Mouse (Mus musculus): Measurements from ENCODE around the gene Gss. TPM values are rescaled to one million over a fixed set of nuclear protein-coding genes. Genes with fewer than 3 reads are reported as not detected.

Gss gene
- total RNA-seq, 2 experiments from 2014 or later, result 7.4 to 8.3 TPM

DNA sequence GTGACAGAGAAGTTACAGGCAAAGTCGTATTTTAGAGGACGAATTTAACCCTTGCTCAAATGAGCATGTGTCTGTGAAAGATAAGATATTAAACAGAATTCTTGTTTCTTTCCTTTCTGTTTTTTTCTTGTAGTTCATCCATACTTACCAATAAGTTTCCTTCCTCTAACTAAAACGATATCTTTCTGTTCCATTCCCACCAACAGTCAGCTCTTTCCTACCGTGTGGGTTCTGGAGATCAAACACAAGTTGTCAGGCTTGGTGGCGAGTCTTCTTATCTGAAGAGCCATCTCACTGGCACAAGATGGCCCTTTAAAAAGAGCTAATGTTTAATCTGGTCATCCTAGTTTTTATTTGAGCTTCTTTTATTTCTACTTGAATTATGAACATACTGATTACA is 65.2 kb downstream of the Gss start:
- intact Hi-C loops (cut with DNase I; ENCODE audit: low total_unique reads), result no loop called here
- DNase-seq, result no peak

DNA sequence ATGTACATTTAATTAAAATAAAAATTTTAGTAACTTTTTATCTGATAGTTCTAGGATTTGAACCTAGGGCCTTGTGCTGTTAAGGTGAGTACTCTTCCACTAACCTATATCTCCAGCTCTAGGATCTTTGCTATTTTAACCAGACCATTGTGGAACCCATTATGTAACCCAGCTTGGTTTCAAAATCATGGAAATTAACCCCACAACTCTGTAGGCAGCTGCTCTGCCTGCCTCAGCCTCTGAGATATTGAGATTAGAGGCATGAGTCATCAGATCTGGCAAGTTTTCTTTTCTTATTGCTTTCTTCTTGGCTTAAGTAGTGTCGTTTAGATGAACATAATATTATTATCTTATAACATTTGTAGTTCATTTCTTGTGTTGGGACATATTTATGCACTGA is 68.2 kb downstream of the Gss start:
- DNase-seq, result no peak
- intact Hi-C loops (cut with DNase I; ENCODE audit: low total_unique reads), result no loop called here

DNA sequence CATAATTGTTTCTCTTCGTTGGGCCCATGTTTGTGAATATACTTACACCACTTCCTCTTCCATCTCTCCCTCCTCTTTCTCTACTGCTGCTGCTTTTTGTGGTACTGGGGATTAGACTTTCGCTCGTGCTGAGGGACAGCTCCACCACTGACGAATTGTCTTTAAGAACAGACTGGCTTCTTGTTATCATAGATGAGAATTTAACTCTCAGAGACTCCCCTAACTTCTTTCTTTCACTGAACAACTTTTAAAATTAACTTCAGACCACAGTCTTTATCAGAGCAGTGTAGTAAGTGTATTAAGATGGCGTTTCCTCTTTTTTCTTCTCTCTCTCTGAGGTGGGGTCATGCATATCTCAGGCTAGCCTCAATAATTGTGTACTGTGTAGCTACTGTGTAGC is 68.9 kb downstream of the Gss start:
- intact Hi-C loops (cut with DNase I; ENCODE audit: low total_unique reads), result no loop called here
- DNase-seq, result no peak

DNA sequence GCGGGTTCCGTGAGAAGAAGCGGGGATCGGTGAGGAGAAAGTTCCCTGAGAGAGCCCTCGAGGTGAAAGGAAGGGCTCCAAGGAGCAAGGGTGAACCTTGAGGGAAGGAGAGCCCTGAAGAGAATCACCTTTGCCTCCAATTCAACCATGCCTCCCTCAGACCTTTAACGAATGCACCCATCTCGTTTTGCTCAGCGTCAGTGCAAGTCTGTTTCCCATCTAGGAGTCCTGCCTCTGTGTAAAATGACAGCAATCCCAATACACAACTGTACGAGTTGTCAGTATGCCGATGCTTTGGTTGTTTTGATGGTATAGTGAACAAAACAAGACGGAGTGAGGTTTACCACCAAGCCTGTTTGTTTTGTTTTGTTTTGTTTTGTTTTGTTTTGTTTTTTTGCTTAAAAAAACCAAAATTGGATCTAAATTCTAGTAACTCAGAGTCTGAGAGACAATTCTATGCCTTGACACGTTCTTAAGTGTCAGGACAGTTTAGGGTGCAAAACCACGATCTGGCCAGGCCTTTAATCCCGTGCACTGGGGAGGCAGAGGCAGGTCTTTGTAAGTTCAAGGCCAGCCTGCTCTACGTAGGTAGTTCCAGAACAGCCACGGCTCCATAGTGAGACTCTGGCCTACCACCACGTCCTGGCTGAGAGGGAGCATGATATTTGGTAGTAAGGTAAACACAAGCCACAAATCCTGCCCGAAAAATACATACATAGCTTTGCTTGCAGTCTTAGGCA is 73.9 kb downstream of the Gss start:
- DNase-seq, result no peak
- intact Hi-C loops (cut with DNase I; ENCODE audit: low total_unique reads), result no loop called here

DNA sequence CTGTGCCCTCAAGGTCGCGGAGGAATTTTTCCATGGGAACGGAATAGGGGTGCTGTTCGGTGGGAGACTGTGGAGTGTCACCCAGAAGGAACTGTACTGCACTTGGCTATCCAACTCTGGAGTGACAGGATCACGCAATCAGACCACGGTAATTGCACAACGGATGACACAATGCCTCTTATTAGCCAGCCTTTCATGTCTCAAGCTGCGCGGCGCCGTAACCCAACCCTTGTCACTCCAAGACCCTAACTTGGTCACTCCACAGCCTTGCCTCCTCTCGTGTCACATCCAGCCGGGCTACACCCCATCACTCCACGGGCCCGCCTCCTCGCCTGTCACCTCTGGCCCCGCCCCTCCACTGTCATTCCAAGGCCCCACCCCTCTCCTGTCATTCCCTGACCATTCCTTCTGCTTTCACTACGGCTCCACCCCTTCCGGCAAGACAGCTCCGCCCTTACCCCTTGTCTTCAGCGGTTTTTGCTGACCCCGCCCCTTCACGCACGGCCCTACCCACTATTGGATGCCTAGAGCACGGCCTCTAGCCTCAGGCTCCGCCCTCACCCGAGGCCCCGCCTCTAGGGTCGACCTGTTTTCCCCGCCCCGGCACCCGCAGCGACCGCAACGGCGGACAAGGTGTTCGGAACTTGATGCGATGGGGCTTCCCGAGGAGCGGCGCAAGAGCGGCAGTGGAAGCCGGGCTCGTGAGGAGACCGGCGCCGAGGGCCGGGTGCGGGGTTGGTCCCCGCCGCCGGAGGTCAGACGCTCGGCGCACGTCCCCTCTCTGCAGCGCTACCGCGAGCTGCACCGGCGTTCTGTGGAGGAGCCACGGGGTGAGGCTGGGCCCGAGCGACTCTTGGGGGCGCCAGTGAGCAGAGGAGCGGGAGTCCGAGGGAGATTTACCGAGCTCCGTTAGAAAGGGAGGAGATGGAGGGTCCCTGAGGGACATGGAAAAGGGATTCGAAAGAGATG is 74.9 kb downstream of the Gss start, which contains the start of the genes Acss2 and Ggt7:
Acss2 (plus strand) TSS at position 494 of the 969 bp plus-strand sequence.
Ggt7 (minus strand) TSS at position 783 of the 969 bp plus-strand sequence.
- intact Hi-C loops (cut with DNase I; ENCODE audit: low total_unique reads), result loop anchor here (2.0 kb wide), 1 partner anchor 67 kb away; no protein-coding TSS in a partner anchor

DNA sequence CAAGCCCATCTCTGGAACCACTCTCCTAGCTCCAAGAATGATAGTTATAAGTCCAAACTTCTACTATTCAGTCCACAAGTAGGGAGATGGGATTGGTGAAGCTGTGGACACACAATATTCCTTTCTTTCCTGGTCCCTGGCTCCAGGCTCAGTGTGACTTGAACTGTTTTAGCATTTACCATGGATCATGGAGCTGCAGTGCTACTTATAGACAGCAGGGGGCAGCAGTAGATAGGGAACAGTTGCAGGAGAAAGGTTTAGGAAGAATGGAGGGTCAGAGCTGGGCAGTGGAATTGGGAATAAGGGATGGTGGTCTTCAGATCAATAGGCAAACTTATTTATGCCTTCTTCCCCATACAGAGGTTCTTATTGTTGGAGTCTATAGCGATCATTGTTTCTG is 76.7 kb downstream of the Gss start:
- DNase-seq, result peak; percentile 55
- intact Hi-C loops (cut with DNase I; ENCODE audit: low total_unique reads), result loop anchor here (2.0 kb wide), 2 partner anchors 69 to 105 kb away; no protein-coding TSS in a partner anchor

More for the DNA sequence above, 74.9 kb downstream of the Gss start, which contains the start of the genes Acss2 and Ggt7:
- DNase-seq, result peak; percentile 99

DNA sequence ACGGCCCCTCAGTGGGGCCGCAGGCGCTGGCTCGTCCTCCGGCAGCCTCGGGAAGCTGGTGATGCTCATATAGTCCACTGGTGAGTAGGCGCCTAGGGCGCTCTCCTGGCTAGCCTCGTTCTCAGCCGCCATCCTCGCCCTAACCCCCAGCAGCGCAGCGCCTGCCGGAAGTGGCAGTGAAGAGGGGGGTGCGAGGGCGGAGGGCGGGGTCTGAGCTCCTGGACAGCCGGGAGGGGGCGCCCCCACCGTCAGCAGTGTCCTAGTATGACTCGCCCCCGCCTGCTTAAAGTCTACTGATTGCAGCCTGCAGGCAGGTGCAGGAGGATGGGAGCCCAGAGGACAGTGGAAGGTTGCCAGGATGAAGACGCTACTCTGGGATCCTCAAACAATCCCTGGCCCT is 77.9 kb downstream of the Gss start:
- peak; percentile 78 for DNase-seq
- intact Hi-C loops (cut with DNase I; ENCODE audit: low total_unique reads), result loop anchor here (2.0 kb wide), 1 partner anchor 106 kb away; no protein-coding TSS in a partner anchor

DNA sequence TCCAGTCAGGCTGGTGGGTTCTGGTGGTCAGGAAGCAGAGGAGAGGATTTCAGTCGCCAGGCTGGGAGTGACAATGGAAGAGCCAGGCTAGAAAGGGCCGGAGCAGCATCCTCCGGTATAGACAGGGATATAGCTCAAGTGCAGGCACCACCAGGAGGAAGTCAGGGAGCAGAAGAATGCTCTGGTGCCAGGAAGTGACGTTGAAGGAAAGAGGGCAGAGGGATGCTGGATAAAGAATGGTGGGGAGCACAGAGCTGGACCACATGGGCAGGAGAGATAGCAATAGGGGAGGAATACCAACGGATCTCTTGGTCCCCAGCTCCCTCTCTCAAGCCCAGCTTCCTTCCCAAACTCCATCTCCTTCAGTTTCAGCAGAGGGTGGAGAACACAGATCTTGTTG is 79.1 kb downstream of the Gss start:
- no peak for DNase-seq
- intact Hi-C loops (cut with DNase I; ENCODE audit: low total_unique reads), result no loop called here

Small RNAs within 50 kb of the gene (microRNA-seq; reads per million reads assigned to microRNA genes)
- 383 to 465 reads per million in 2 experiments for gene Mir499

Other genes with a start within 250 kb of the Gss start
- gene Pigu, start 235.4 kb downstream of the Gss start, total RNA-seq (2021), result 10 to 100 TPM; 22.2 to 24.0 TPM
- 100 to 1,000 TPM; 286 to 325 TPM for gene Trp53inp2, start 211.8 kb downstream of the Gss start, total RNA-seq (2021)
- 10 to 100 TPM; 17.8 to 18.0 TPM for gene Ncoa6, start 118.9 kb downstream of the Gss start, total RNA-seq (2021)
- gene Acss2, start 74.9 kb downstream of the Gss start, total RNA-seq (2021), result 10 to 100 TPM; 26.6 to 31.3 TPM
- gene Ggt7, start 74.6 kb downstream of the Gss start, total RNA-seq (2021), result 1 to 10 TPM in 1 of 2 experiments, under 1 TPM in 1; 0.57 to 1.2 TPM
- gene Myh7b, start 18.4 kb upstream of the Gss start, total RNA-seq (2021), result 1 to 10 TPM; 1.4 to 2.0 TPM
- gene Trpc4ap, start 99.6 kb upstream of the Gss start, total RNA-seq (2021), result 10 to 100 TPM; 77.6 to 84.1 TPM
- 1 to 10 TPM; 6.0 to 6.2 TPM for gene Edem2, start 136.7 kb upstream of the Gss start, total RNA-seq (2021)
- not detected for gene Gm17581, start 143.1 kb upstream of the Gss start, total RNA-seq (2021)
- gene Procr, start 158.3 kb upstream of the Gss start, total RNA-seq (2021), result 10 to 100 TPM; 10.3 to 12.7 TPM
- gene Mmp24, start 182.5 kb upstream of the Gss start, total RNA-seq (2021), result under 1 TPM in 1 of 2 experiments, not detected in 1; 0.08 TPM
- gene BC029722, start 226.6 kb upstream of the Gss start, total RNA-seq (2021), result 10 to 100 TPM; 17.8 to 19.3 TPM
- gene Eif6, start 234.1 kb upstream of the Gss start, total RNA-seq (2021), result 10 to 100 TPM; 48.0 to 48.3 TPM
- not detected for gene Fam83c, start 242.0 kb upstream of the Gss start, total RNA-seq (2021)